Mouse (Mus musculus): ENCODE results near the gene Angel1. TPM values are rescaled to one million over a fixed set of nuclear protein-coding genes. Genes with fewer than 3 reads are reported as not detected.

The Angel1 gene
- polyA plus RNA-seq, 1 experiment from 2014 or later, result 9.8 TPM

- no peaks in the 10 kb centered on the region for H3K27me3 ChIP-seq
- H3K4me2 ChIP-seq, result no peak overlapping the region
- peaks cover 85% of the 10 kb centered on the region for H3K36me3 ChIP-seq (ENCODE audit: poor library complexity, severe bottlenecking)
- H3K9ac ChIP-seq, result no peak overlapping the region
- H3K4me3 ChIP-seq, result no peak overlapping the region
- 62% methylated on average over 12 of the region's 13 CpGs for WGBS
- no peaks in the 10 kb centered on the region for H3K9me3 ChIP-seq (replicated peaks)
- ATAC-seq, result no peak
- peaks cover 27% of the 10 kb centered on the region for H3K4me1 ChIP-seq
- no peak overlapping the region for H3K27ac ChIP-seq
Measured at GRCm38 (mm10) chr12:86686551-86687330, 39.5 kb downstream of the Angel1 start.

GRCm38 (mm10) chr12:86685275-86685674, 41.0 kb downstream of the Angel1 start:
- Histone ChIP-seq H3K9me3 (replicated peaks) (no peaks in the 10 kb centered on the region), H3K27ac (peak overlapping the region; percentile 26; the same call in 1 of the 2 replicates), H3K9ac (no peak overlapping the region; the same call in 1 of the 2 replicates), H3K4me2 (peak overlapping the region; percentile 13; the same call in 1 of the 2 replicates), H3K27me3 (no peaks in the 10 kb centered on the region), H3K4me3 (no peak overlapping the region), H3K4me1 (peaks cover 38% of the 10 kb centered on the region), H3K36me3 (ENCODE audit: poor library complexity, severe bottlenecking) (peaks cover 70% of the 10 kb centered on the region)
- WGBS, result 87% methylated on average over 9 of the region's 9 CpGs
- ATAC-seq, result no peak

DNA sequence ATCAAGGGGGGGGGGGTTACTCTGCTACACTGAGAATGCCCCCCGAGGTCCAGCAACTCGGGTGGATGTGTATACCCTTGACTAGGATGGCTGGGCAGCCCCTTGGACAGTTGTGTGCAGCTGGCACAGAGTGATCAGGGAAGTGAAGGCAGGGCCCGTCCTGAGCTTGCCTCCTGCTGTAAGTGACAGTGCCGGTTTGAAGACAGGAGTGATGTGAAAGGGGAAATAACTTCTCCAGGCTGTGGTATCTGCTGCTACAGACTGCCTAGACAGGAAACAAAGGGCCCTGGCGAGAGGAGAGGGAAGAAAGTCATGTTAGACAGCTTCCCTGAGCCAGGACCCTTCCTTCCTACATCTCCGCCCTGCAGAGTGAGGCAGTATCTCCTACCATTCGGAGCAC, 42.6 kb downstream of the Angel1 start:
- WGBS, result 83% methylated on average over 7 of the region's 7 CpGs
- Histone ChIP-seq H3K4me3 (no peak overlapping the region), H3K27me3 (no peaks in the 10 kb centered on the region), H3K9me3 (replicated peaks) (no peaks in the 10 kb centered on the region), H3K27ac (no peak overlapping the region), H3K36me3 (ENCODE audit: poor library complexity, severe bottlenecking) (peaks cover 55% of the 10 kb centered on the region), H3K9ac (no peak overlapping the region), H3K4me1 (peaks cover 44% of the 10 kb centered on the region), H3K4me2 (peak overlapping the region; percentile 85)
- no peak for ATAC-seq

DNA sequence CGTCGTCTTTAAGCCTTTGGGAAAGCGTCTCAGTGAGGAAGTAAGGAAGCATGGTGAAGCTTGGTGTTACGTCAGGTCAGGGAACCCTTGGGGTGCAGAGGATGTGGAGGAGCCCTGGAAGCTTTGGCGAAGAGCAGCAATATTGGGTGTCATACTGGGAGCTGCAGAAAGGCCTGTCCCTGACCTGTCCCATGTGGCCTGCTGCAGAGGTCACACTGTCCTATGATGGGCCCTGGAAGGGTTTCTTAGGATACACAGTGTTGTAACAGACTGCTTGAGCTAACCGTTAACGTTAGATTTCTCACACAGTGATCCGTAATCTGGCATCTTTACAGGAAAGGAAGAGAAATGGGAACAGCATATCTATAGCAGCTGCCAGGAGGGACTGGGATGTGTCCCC, 44.1 kb downstream of the Angel1 start:
- WGBS, result 89% methylated on average over 8 of the region's 8 CpGs
- Histone ChIP-seq H3K4me1 (peaks cover 44% of the 10 kb centered on the region), H3K27ac (no peak overlapping the region), H3K4me3 (peak overlapping the region; percentile 94), H3K9me3 (replicated peaks) (no peaks in the 10 kb centered on the region), H3K4me2 (peak overlapping the region; percentile 85), H3K36me3 (ENCODE audit: poor library complexity, severe bottlenecking) (peaks cover 40% of the 10 kb centered on the region), H3K9ac (no peak overlapping the region), H3K27me3 (peaks cover 6% of the 10 kb centered on the region)
- no peak for ATAC-seq

DNA sequence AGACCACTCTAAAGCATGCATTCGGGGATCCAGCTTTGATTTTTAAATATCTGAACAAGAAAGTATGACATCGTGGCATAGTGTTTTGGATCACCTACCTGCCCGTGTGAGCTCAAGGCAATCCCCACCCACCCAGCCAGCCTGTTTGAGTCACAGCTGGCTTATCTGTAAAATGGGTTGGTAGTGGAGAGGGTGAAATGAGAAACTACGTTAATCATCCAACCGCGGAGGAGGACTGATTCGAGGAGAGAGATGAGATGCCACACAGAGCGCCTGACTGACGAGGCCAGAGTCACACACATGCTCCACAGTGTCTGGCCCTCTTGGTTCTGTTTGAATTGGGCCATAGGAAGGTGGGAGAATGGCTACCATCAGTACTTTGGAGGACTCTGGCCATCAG, 44.6 kb downstream of the Angel1 start:
- Histone ChIP-seq H3K4me3 (peak overlapping the region; percentile 94), H3K27ac (no peak overlapping the region), H3K4me2 (peak overlapping the region; percentile 85), H3K4me1 (peaks cover 44% of the 10 kb centered on the region), H3K36me3 (ENCODE audit: poor library complexity, severe bottlenecking) (peaks cover 35% of the 10 kb centered on the region), H3K9ac (no peak overlapping the region), H3K9me3 (replicated peaks) (no peaks in the 10 kb centered on the region), H3K27me3 (peaks cover 6% of the 10 kb centered on the region)
- ATAC-seq, result no peak
- WGBS, result 93% methylated on average over 9 of the region's 9 CpGs

DNA sequence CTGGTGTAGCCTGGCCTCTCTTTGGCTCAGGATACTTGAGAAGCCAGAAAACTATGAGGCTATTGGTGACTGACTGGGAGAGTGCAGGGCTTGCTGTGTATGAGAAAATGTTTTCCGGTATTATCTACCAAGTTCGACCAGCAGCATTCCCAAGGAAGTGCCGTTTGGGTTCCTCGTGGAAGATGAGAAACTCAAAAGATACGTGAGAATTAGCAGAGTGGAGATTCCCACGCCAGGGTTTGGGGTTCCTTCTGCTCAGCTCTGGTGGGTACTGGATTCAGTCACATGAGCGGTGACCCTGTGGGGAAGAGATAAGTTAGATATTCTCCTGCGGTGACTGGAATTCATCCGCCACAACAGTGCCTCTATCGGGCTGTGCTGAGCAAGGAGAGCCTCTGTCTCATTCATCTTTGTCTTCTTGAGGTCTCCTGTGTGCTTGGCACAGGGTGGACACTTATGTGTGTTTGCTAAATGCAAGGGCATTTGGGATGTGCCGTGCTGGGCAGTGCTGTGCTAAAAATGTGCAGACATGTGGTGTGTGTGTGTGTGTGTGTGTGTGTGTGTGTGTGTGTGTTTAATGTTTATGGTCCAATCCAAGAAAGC, 45.6 kb downstream of the Angel1 start:
- peaks cover 6% of the 10 kb centered on the region for H3K27me3 ChIP-seq
- peak; percentile 9; the same call in 1 of the 2 replicates for ATAC-seq
- 50% methylated on average over 11 of the region's 11 CpGs for WGBS

GRCm38 (mm10) chr12:86679991-86680491, 46.2 kb downstream of the Angel1 start:
- peak overlapping the region; percentile 100 for H3K9ac ChIP-seq
- peak overlapping the region; percentile 85 for H3K4me2 ChIP-seq
- H3K9me3 ChIP-seq (replicated peaks), result no peaks in the 10 kb centered on the region
- peaks cover 6% of the 10 kb centered on the region for H3K27me3 ChIP-seq
- H3K36me3 ChIP-seq (ENCODE audit: poor library complexity, severe bottlenecking), result peaks cover 20% of the 10 kb centered on the region
- peaks cover 39% of the 10 kb centered on the region for H3K4me1 ChIP-seq
- ATAC-seq, result no peak
- H3K27ac ChIP-seq, result peak overlapping the region; percentile 96
- 18% methylated on average over 12 of the region's 12 CpGs for WGBS
- H3K4me3 ChIP-seq, result peak overlapping the region; percentile 94

More for the DNA sequence above, 45.6 kb downstream of the Angel1 start:
- peak overlapping the region; percentile 96; the same call in 1 of the 2 replicates for H3K27ac ChIP-seq
- no peaks in the 10 kb centered on the region for H3K9me3 ChIP-seq (replicated peaks)
- H3K9ac ChIP-seq, result peak overlapping the region; percentile 100
- H3K4me1 ChIP-seq, result peaks cover 44% of the 10 kb centered on the region
- peak overlapping the region; percentile 94 for H3K4me3 ChIP-seq
- peak overlapping the region; percentile 85 for H3K4me2 ChIP-seq
- peaks cover 26% of the 10 kb centered on the region for H3K36me3 ChIP-seq (ENCODE audit: poor library complexity, severe bottlenecking)

- Histone ChIP-seq H3K4me1 (peaks cover 39% of the 10 kb centered on the region), H3K27me3 (peaks cover 6% of the 10 kb centered on the region), H3K36me3 (ENCODE audit: poor library complexity, severe bottlenecking) (peaks cover 20% of the 10 kb centered on the region), H3K4me3 (peak overlapping the region; percentile 94), H3K9ac (peak overlapping the region; percentile 100), H3K4me2 (peak overlapping the region; percentile 85), H3K27ac (peak overlapping the region; percentile 96), H3K9me3 (replicated peaks) (no peaks in the 10 kb centered on the region)
- 6% methylated on average over 9 of the region's 9 CpGs for WGBS
- peak; percentile 25; the same call in 1 of the 2 replicates for ATAC-seq
Measured at GRCm38 (mm10) chr12:86679546-86679930, 46.7 kb downstream of the Angel1 start.

DNA sequence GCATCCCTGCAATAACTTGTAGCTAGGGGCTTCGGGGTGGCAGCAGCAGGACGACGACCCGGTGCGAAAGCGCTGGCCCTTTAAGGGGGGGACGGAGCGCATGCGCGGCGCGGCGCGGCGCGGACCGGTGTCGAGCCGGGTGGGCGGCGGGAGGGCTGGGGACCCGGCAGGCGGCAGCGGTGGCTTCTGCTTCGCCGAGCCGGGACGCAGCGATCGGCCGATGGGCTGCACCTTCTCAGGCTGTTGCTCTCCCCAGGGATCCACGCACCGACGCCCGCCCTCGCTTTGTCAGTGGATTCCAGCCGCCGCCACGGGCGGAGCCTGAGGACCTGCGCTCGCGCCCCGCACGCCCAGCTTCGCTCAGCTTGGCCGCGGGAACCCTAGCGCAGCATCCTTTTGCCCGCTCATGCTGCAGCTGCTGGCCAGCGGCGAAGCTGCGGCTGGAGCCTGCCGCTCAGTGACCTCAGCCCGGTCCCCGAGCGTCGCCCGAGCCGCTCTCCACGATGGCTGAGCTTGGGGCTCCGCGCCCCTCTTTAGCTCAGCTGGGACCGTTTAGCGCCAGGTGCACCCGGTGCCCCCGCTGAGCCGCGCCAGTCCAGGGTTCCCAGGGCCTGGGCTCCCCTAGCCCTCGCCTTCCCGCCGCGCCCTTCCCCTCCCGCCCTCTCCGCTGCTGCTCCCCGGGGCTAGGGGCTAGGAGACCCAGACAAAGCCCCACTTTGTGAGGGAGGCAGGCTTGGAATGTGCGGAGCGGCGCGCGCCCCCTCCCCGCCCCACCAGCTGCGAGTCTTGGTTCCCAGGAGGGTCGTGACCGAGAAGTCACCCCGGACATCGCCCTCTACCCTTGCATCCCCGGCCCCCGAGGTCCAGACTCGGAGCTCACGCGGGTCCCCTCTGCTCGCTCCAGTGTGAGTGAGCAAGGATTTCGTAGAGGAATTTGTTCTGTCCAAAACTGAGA, 47.4 kb downstream of the Angel1 start, which contains the start of gene Vash1:
Gene Vash1, plus strand, starts transcription at position 110 of the 955 bp plus-strand sequence.
- H3K27me3 ChIP-seq, result peaks cover 6% of the 10 kb centered on the region
- under 1% methylated on average over 80 of the region's 94 CpGs for WGBS
- peak within 1 kb of the TSS; percentile 85 for H3K4me2 ChIP-seq
- H3K27ac ChIP-seq, result peak within 1 kb of the TSS; percentile 96
- no peaks in the 10 kb centered on the region for H3K9me3 ChIP-seq (replicated peaks)
- peak; percentile 85 for ATAC-seq
- H3K9ac ChIP-seq, result peak within 1 kb of the TSS; percentile 100
- H3K36me3 ChIP-seq (ENCODE audit: poor library complexity, severe bottlenecking), result peaks cover 14% of the 10 kb centered on the region
- H3K4me3 ChIP-seq, result peak within 1 kb of the TSS; percentile 94
- H3K4me1 ChIP-seq, result peaks cover 38% of the 10 kb centered on the region

GRCm38 (mm10) chr12:86672507-86672906, 53.8 kb downstream of the Angel1 start:
- Histone ChIP-seq H3K4me3 (no peak overlapping the region), H3K9me3 (replicated peaks) (no peaks in the 10 kb centered on the region; the same call in 1 of the 2 replicates), H3K4me2 (no peak overlapping the region), H3K27me3 (peaks cover 4% of the 10 kb centered on the region), H3K9ac (no peak overlapping the region), H3K27ac (no peak overlapping the region), H3K4me1 (no peaks in the 10 kb centered on the region), H3K36me3 (ENCODE audit: poor library complexity, severe bottlenecking) (no peaks in the 10 kb centered on the region)
- no peak for ATAC-seq
- WGBS, result 82% methylated on average over 5 of the region's 5 CpGs

- H3K4me1 ChIP-seq, result no peaks in the 10 kb centered on the region
- no peak overlapping the region for H3K9ac ChIP-seq
- 83% methylated on average over 4 of the region's 4 CpGs for WGBS
- H3K4me3 ChIP-seq, result no peak overlapping the region
- no peak overlapping the region for H3K4me2 ChIP-seq
- no peak for ATAC-seq
- no peaks in the 10 kb centered on the region for H3K36me3 ChIP-seq (ENCODE audit: poor library complexity, severe bottlenecking)
- H3K27ac ChIP-seq, result no peak overlapping the region
- no peaks in the 10 kb centered on the region for H3K27me3 ChIP-seq
- no peaks in the 10 kb centered on the region; the same call in 1 of the 2 replicates for H3K9me3 ChIP-seq (replicated peaks)
Measured at GRCm38 (mm10) chr12:86672105-86672504, 54.2 kb downstream of the Angel1 start.
